Mouse (Mus musculus) thymus, postnatal 14 days (tissue): ENCODE data around the gene Tmem63a.

Experiments
- DNase-seq: peaks from one replicate; pipeline ENCODE4 v3.0.0; 2021

The Tmem63a gene

DNA sequence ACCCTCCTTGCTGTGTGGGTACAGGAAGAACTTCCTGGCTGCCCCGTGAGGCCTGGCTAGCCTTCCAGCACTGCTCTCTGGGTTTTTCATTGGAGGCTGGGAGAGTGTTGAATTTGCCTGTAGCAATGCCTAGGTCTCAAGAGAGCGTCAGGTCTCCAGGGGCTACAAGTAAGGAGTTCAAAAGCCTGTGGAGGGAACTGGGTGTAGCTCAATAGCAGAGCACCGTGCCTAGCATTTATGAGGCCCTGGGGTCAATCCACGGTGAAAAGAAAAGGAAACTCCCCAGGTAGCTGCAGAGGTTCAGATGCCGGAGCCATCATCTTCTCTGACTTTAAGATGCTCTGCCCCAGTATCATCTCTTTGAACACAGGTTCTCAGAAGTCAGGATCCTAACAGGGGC, 69.5 kb downstream of the Tmem63a start:
- DNase-seq = no peak

DNA sequence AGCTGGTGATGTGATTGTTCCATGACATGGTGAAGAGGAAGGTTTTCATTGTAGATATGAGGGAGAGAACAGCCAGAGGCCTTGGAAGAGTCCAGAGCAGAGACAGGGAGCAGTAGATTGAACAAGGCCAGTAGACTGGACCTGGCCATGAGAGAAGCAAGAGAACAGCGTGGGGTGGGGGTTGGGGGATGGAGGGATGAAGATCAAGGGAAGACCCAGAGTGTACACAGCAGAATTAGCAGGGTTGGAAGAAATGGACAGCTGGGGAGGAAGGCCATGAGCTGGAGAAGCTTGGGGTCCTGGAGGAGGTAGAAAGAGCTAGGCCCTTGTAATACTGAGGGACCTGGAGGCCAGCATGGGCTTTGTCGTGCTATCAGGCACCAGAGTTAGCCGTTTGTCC, 70.3 kb downstream of the Tmem63a start:
- no peak for DNase-seq

DNA sequence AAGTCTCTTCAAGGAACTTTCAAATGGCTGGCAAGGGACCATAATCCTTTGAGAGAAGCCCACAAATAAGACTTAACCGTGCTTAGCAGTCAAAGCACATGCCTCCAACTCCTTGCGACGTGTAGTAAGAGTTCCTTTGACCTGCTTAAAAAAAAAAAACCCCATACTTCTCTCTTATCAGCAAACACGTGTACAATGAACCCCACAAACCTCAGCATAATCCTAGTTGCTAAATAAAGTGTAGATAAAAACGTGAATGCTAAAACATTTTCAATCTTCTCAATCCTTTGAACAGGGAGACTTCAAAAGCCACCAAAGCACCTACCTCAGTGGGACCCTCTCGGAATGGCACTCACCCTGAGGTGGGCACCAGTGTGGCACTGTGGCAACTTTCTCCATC, 71.3 kb downstream of the Tmem63a start:
- DNase-seq = no peak

DNA sequence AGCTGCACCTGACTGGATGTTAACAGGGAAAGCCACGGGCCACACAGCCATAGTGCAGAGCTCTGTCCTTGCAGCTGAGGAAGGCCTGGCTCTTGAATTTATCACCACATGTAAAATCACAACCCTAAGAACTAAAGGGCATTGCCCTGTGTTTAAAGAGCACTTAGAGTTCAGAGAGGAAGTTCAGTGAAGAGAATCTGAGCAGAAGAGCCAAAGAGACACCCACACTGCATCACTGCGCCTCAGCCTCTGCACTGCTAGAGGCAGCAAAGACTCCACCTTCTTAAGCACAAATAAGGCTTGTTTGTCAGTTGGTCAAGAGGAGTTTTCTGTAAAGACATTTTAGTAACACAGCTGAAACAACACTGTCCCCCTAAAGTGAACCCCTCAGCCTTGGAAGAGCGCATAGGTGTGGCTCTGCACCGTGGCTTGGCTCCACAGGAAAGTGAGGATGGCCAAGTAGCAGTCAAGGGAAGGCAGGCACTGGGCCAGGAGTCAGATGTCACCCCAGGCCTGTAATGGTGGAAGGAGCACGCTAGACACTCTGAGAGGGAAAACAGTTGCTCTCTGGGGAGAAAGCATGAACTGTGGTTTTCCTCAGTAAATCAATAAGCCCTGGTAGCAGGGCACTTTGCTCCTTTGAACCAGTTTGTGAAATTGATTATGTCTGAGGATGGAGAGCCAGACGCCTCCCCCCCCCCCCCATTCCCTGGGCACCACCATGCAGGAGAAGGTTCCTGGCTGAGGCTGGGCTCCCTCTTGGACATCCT, 72.8 kb downstream of the Tmem63a start:
- peak; percentile 18 for DNase-seq

DNA sequence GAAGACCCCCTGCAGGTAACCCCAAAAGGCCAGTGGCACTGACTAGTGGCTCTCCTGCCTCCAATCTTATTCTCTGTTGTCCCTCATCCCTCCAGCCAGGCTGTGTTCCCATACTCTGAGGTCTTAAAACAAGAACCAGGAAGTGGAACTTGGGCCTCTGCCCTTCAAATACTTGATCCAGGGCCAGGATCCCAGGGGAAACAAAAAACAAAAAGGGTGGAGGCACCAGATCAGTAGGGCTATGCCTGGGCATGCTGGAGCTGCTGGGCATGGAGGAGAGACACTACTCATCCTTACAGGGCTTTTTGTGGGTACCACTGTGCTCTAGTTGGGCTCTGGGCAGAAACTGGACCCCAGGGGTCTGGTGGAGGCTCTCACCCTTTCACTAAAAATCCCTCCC, 73.4 kb downstream of the Tmem63a start:
- DNase-seq = no peak

DNA sequence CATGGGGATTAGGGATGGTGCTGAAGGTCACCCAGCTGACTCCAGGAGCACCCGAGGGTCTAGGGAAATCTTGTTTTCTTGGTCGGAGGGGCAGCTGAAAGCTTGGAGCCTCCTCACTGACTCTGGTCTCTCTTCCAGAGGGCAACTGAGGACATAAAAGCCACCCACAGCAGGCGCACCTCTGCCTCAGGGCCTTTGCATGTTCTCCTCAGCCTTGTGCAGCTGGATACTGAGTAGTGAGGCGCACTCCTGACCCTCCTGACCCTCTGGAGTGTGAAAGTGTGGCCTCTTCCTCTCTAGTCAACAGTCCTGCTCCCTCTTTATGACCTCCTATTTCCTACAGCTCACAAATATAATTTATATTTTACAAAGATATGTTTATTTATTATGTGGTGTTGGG, 73.9 kb downstream of the Tmem63a start:
- no peak for DNase-seq

DNA sequence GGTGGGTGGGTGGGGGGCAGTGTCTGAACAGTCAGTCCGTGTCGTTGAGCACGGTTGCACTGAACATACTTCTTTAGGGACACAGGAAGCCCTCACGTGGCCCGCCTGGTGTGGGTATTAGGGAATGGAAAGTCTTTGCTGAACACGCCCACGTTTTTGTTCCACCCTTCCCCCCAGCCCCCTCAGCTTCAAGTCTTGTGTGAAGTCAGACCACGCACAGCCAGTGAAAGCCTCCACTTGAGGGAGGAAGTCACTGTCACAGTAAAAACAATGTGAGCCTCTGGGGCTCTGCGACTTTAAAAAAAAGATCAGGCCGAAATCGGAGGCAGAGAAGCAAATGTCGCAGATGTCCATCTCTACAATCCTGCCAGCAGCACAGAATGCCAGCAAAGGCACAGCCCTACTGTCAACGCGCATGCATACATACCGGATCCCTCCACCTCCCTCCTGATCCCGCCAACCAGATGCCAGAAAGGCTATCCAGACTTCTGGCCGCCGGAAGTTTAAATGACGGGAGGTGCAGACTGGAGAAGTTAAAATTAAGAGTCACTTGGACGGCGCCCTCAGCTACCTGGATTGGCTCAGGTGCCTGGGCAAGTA, 74.5 kb downstream of the Tmem63a start:
- DNase-seq = peak; percentile 74

DNA sequence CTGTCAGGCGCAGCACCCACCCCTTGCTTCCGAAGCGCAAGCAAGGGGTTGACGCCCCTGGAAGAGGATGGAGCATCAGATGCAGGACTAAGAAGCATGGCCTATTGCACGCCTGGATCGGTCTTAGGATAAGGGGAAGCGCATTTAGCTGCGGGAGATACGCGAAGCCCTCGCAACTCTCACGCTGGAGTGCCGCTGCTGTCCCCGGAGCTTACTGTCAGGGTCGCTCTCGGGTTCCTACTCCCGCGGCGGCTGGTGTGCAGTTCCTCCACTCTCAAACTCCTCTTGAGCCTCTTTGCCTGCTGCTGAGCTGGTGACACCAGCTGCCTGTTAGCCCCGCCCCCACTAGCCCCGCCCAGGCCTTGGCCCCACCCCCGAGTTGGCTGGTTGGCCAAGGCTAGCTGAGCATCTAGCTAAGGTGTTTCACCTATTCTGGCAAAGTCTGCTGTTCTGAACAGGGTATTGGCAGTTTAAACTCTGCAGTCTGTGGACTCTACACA, 75.1 kb downstream of the Tmem63a start:
- peak; percentile 90 for DNase-seq

DNA sequence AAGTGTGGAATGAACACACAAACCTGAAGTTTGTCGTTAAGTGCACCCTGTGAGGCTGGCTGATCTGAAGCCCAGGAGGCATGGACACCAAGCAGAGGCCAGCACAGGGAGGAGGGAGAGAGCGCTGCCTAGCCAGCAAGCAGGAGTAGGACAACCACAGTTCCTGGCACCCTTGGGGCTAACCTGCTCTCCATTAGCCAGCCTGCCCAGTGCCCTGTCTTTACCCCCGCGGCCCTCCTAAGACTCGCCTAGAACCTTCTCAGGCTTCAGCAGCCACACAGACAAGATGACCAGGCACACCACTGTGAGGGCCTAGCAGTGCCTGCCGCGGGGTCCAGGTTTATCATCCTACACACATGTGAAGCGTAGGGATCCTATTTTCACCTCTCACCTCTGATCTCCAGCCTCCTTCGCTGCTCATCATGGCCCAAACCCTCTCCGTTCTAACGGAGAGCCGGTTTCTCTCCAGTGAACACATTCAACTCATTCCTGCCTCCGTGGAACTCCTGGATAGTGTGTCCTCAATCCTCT, 75.8 kb downstream of the Tmem63a start:
- peak; percentile 6 for DNase-seq

DNA sequence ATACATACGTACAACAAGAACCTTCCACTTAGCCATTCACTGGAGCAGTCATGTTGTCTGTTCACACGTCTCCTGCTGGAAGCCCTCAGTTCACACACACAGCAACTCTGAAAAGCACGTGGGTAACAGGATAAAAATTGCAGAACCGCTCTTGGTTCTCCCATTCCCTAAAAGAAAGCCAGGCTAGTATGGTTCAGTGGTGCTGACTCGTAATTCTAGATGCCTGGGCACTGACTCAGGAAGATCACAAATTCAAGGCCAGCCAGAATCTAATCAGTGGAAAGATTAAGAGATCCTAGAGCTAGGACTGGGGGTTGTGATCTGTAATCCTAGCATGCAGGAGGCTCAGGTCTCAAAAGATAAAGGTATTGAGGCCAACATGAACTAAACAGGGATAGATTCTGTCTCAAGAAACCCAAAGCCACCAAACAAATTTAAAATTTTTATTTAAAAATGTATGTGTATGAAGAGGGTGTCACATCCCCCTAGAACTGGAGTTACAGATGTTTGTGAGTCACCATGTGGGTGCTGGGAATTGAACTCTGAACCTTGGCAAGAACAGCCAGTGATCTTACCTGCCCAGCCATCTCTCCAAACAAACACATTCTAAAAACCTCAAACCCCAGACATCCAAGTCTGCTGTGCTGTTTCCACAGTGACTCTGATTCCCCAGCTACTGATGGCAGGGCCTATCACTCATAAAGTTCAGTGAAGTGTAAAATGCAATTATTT, 78.8 kb downstream of the Tmem63a start, which contains the start of gene Ephx1:
TSS of gene Ephx1 (minus strand) at position 149 of the 732 bp plus-strand sequence.
- no peak for DNase-seq

DNA sequence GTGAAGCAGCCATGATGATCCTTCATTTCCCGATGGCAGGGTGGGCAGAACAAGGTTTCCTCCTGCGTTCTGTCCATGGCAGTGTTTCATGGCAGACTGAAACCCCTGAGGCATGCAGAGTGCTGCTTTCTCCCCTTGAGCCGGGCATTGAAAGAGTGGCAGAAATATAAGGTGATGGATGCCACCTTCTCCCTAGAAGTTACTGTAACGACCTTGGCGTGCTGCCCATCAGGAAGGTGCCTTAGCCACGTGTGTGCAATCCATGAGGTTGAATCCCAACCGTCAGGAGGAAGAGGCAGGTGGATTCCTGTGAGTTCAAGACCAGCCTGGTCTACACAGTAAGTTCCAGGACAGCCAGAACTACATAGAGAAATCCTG, 79.3 kb downstream of the Tmem63a start:
- DNase-seq = no peak

DNA sequence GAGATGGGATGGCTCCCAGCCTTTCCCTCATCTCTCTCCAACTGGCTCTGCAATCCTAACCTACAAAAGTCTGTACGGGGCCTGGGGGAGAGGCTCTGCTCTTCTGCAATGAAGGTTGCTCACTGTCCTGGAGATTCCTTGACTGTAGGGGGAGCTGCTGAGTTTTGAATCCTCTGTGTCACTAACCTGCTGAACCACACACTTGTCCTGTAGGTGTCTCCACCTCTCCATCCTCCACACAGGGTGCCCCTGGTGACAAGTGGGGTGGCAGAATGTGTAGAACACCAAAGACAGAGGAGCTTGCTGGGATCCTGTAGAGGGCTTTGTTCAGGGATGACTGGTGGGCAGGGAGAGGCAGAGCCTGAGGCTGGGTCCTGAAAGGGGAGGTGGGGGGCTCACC, 80.1 kb downstream of the Tmem63a start:
- DNase-seq = peak; percentile 90
